10 mouse cellular contexts compared by ENCODE assay signal in the genomic region with DNA sequence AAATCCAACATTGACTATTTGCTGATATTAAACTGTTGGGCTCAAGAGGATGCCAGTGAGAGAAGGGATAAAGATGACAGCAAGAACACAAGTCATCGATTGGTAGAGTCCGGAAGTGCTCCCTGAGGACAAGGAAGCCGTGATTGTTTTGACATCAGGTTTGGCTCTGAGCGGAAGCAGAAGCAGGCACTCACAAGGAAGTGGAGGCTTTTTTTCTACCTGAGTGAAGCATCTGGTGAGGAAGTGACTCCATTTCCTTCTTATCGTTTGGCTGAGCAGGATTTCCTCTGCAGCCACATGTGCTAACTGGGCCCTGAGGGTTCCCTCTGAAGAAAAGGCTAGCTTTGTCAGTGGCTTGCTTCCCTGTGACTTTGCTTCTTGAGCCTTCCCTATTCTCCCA.
DNase-seq lines count a peak whose midpoint lies in the region; ATAC-seq and TF ChIP-seq lines count a peak whose summit lies in the region.
"Had no signal": no experiment of that assay in that cellular context is flagged by ENCODE, and none has a peak within 500 bp of the region (broad histone marks: within the 10 kb centered on the region; RNA-seq: fewer than 3 reads in every experiment).

No protein-coding gene starts in this region.

- no peaks in the 10 kb centered on the region for H3K9me3 ChIP-seq in hindbrain, embryonic 12.5 days (replicated peaks)
- no peaks in the 10 kb centered on the region for H3K9me3 ChIP-seq in hindbrain, embryonic 14.5 days (ENCODE audit: control insufficient read depth, low read length)
- no peaks in the 10 kb centered on the region for H3K9me3 ChIP-seq in stomach, embryonic 15.5 days
- H3K9me3 ChIP-seq in stomach, postnatal 0 days (ENCODE audit: control insufficient read depth, low read length), result no peaks in the 10 kb centered on the region
- H3K9me3 ChIP-seq in kidney, embryonic 16.5 days (ENCODE audit: low read length), result no peaks in the 10 kb centered on the region
- H3K9me3 ChIP-seq: megakaryocyte, embryonic 14.5 days had no signal

- no peak for DNase-seq in hindbrain, embryonic 14.5 days (ENCODE audit: low spot score)
- no peak for DNase-seq in stomach, postnatal 0 days (ENCODE audit: low spot score)
- DNase-seq in thymus, postnatal 4 days, result peak; percentile 28
- no peak for DNase-seq in left cerebral cortex, adult 9 months (ENCODE audit: low spot score in 2 of 2)
- no peak for DNase-seq in left cerebral cortex, adult 8-10 months (ENCODE audit: low spot score in 2 of 2)
- DNase-seq: adrenal gland, postnatal 10 days had no signal

- TF ChIP-seq CTCF in stomach, postnatal 0 days (IDR thresholded peaks at IDR 0.05; ENCODE audit: low read depth), result no peak

- no peak overlapping the region for H3K4me2 ChIP-seq in hindbrain, embryonic 12.5 days (replicated peaks)
- no peak overlapping the region for H3K4me2 ChIP-seq in hindbrain, embryonic 14.5 days (replicated peaks)
- H3K4me2 ChIP-seq in stomach, embryonic 15.5 days, result no peak overlapping the region
- H3K4me2 ChIP-seq in stomach, postnatal 0 days (replicated peaks; ENCODE audit: low read depth), result no peak overlapping the region
- H3K4me2 ChIP-seq in kidney, embryonic 16.5 days (replicated peaks; ENCODE audit: low read depth, low read length), result no peak overlapping the region

- no peaks in the 10 kb centered on the region for H3K27me3 ChIP-seq in hindbrain, embryonic 12.5 days
- H3K27me3 ChIP-seq in hindbrain, embryonic 14.5 days (ENCODE audit: control insufficient read depth, insufficient read depth, low read length), result no peaks in the 10 kb centered on the region
- no peaks in the 10 kb centered on the region for H3K27me3 ChIP-seq in stomach, embryonic 15.5 days (replicated peaks)
- H3K27me3 ChIP-seq in stomach, postnatal 0 days (ENCODE audit: control insufficient read depth, insufficient read depth, low read length), result no peaks in the 10 kb centered on the region
- H3K27me3 ChIP-seq in kidney, embryonic 16.5 days (ENCODE audit: insufficient read depth, low read length), result no peaks in the 10 kb centered on the region
- H3K27me3 ChIP-seq: megakaryocyte, embryonic 14.5 days had no signal

- TF ChIP-seq EP300 in stomach, postnatal 0 days (optimal IDR thresholded peaks at IDR 0.05), result no peak

- H3K36me3 ChIP-seq in hindbrain, embryonic 12.5 days, result no peaks in the 10 kb centered on the region
- no peaks in the 10 kb centered on the region for H3K36me3 ChIP-seq in hindbrain, embryonic 14.5 days (replicated peaks; ENCODE audit: control insufficient read depth, insufficient read depth)
- no peaks in the 10 kb centered on the region for H3K36me3 ChIP-seq in stomach, embryonic 15.5 days
- H3K36me3 ChIP-seq in stomach, postnatal 0 days (ENCODE audit: control insufficient read depth, insufficient read depth, low read length), result no peaks in the 10 kb centered on the region
- no peaks in the 10 kb centered on the region for H3K36me3 ChIP-seq in kidney, embryonic 16.5 days (ENCODE audit: insufficient read depth, low read length)

- no peak overlapping the region for H3K4me3 ChIP-seq in hindbrain, embryonic 12.5 days
- no peak overlapping the region for H3K4me3 ChIP-seq in hindbrain, embryonic 14.5 days (replicated peaks; ENCODE audit: low read length)
- no peak overlapping the region for H3K4me3 ChIP-seq in stomach, embryonic 15.5 days (replicated peaks)
- no peak overlapping the region for H3K4me3 ChIP-seq in stomach, postnatal 0 days (ENCODE audit: low read depth, low read length)
- H3K4me3 ChIP-seq in kidney, embryonic 16.5 days (ENCODE audit: low read length), result no peak overlapping the region
- H3K4me3 ChIP-seq: megakaryocyte, embryonic 14.5 days had no signal

- ATAC-seq in hindbrain, embryonic 12.5 days (ENCODE audit: low FRiP score), result no peak
- ATAC-seq in hindbrain, embryonic 14.5 days (ENCODE audit: low FRiP score), result no peak
- ATAC-seq in stomach, embryonic 15.5 days (ENCODE audit: insufficient read depth, low FRiP score, low read depth), result no peak
- ATAC-seq in stomach, postnatal 0 days (ENCODE audit: low FRiP score, low TSS enrichment), result no peak
- ATAC-seq in kidney, embryonic 16.5 days (ENCODE audit: low FRiP score, low TSS enrichment), result no peak

- WGBS in hindbrain, embryonic 12.5 days, result 80% methylated on average over 5 of the region's 5 CpGs
- 83% methylated on average over 5 of the region's 5 CpGs for WGBS in hindbrain, embryonic 14.5 days
- WGBS in stomach, embryonic 15.5 days, result 73% methylated on average over 5 of the region's 5 CpGs
- WGBS in stomach, postnatal 0 days, result 79% methylated on average over 5 of the region's 5 CpGs
- WGBS in kidney, embryonic 16.5 days, result 65% methylated on average over 5 of the region's 5 CpGs

- no peak overlapping the region for H3K9ac ChIP-seq in hindbrain, embryonic 12.5 days
- H3K9ac ChIP-seq in hindbrain, embryonic 14.5 days, result no peak overlapping the region
- H3K9ac ChIP-seq in stomach, embryonic 15.5 days, result no peak overlapping the region
- no peak overlapping the region for H3K9ac ChIP-seq in stomach, postnatal 0 days (ENCODE audit: low read length)
- H3K9ac ChIP-seq in kidney, embryonic 16.5 days (replicated peaks; ENCODE audit: low read length), result no peak overlapping the region

- peaks cover 3% of the 10 kb centered on the region; the same call in 1 of the 2 replicates for H3K4me1 ChIP-seq in hindbrain, embryonic 12.5 days
- H3K4me1 ChIP-seq in hindbrain, embryonic 14.5 days (replicated peaks; ENCODE audit: control insufficient read depth, insufficient read depth, low read length), result no peaks in the 10 kb centered on the region
- peaks cover 16% of the 10 kb centered on the region for H3K4me1 ChIP-seq in stomach, embryonic 15.5 days
- H3K4me1 ChIP-seq in stomach, postnatal 0 days (replicated peaks; ENCODE audit: control insufficient read depth, insufficient read depth), result peaks cover 7% of the 10 kb centered on the region; the same call in 1 of the 2 replicates
- H3K4me1 ChIP-seq in kidney, embryonic 16.5 days (ENCODE audit: insufficient read depth, low read length), result peaks cover 26% of the 10 kb centered on the region

- H3K27ac ChIP-seq in hindbrain, embryonic 12.5 days, result 0 out of 2 replicates have a peak overlapping the region, but pooled peaks have one; percentile 24
- no peak overlapping the region for H3K27ac ChIP-seq in hindbrain, embryonic 14.5 days
- peak overlapping the region; percentile 40; the same call in 1 of the 2 replicates for H3K27ac ChIP-seq in stomach, embryonic 15.5 days
- H3K27ac ChIP-seq in stomach, postnatal 0 days (replicated peaks), result no peak overlapping the region; the same call in 1 of the 2 replicates
- H3K27ac ChIP-seq in kidney, embryonic 16.5 days (ENCODE audit: low read length), result peak overlapping the region; percentile 80; the same call in 1 of the 2 replicates

Comparison
In these comparisons a context has a peak if more than half of its experiments do, and no peak if none do; other contexts are left out.
1. H3K27ac ChIP-seq: peak in hindbrain, embryonic 12.5 days (single experiment), stomach, embryonic 15.5 days (single experiment) and kidney, embryonic 16.5 days (single experiment); none in hindbrain, embryonic 14.5 days (single experiment) and stomach, postnatal 0 days (single experiment).